Mouse (Mus musculus): ENCODE data around the gene Erc2.

DNA sequence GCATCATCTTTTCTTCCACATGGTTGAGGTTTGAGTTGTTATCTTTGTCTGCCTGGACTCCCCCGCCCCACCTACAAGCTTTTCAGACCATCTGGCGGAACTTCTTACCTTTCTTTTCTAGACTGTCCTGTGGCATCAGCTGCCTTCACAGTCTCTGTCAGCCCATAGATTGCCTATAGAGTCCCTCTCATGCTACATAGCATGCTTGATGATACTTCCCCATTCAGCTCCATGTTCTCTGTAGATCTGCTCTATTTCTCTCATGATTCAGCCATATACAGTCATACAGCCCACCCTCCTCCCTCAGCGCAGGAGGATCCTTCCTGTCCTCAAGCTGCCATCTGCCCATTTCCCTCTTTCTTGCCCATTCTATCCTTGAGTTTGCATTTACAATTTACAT, 98.7 kb downstream of the Erc2 start:
- TF ChIP-seq CTCF (IDR thresholded peaks at IDR 0.05; ENCODE audit: control insufficient read depth, insufficient read depth, insufficient read length) (no peak), MYOD1 (IDR thresholded peaks at IDR 0.05; ENCODE audit: control insufficient read depth, insufficient read length, low read depth) (no peak), MAX (IDR thresholded peaks at IDR 0.05) (no peak), USF1 (IDR thresholded peaks at IDR 0.05; ENCODE audit: low read depth) (no peak), MYOG (IDR thresholded peaks at IDR 0.05; ENCODE audit: control insufficient read depth, extremely low read depth, insufficient read length) (no peak), CEBPB (IDR thresholded peaks at IDR 0.05; ENCODE audit: low read depth) (no peak)
